Mouse (Mus musculus): ENCODE measurements around the gene Mertk. TPM values are rescaled to one million over a fixed set of nuclear protein-coding genes. Genes with fewer than 3 reads are reported as not detected.
A peak's percentile ranks its signal among the peaks of the same experiment; 100 is the strongest.
"Not testable (repeated sequence)": the region's sequence is repeated elsewhere in the genome, so short reads cannot be mapped to it uniquely, and the experiment has no call there.

Mertk gene
- 9.3 and 12.2 TPM in 2 replicates for polyA plus RNA-seq (2016; fragmentation: Nextera tagmentation; extraction: Ambion mirVana)

- H3K4me3 ChIP-seq, result peak within 1 kb of the TSS; percentile 78
These were observed at the start of gene Mertk for GRCm38 (mm10) chr2:128698693-128699181. Gene Mertk (plus strand): TSS chr2:128698956.

GRCm38 (mm10) chr2:128680661-128681060 lies 18.1 kb upstream of the Mertk start:
- H3K27ac ChIP-seq (replicated peaks), result no peak overlapping the region
- H3K4me3 ChIP-seq, result no peak overlapping the region
- WGBS, result 71% methylated on average over 4 of the region's 4 CpGs
- H3K4me1 ChIP-seq, result peaks cover 3% of the 10 kb centered on the region
- H3K9me3 ChIP-seq, result no peaks in the 10 kb centered on the region
- peaks cover 100% of the 10 kb centered on the region for H3K36me3 ChIP-seq (replicated peaks)
- DNase-seq (ENCODE audit: low spot score), result no peak
- no peaks in the 10 kb centered on the region for H3K27me3 ChIP-seq (replicated peaks; ENCODE audit: low read depth, poor library complexity, severe bottlenecking)

More at GRCm38 (mm10) chr2:128698693-128699181, at the start of gene Mertk:
- Histone ChIP-seq H3K36me3 (replicated peaks) (peaks cover 22% of the 10 kb centered on the region), H3K27me3 (replicated peaks; ENCODE audit: low read depth, poor library complexity, severe bottlenecking) (no peaks in the 10 kb centered on the region), H3K4me1 (peaks cover 33% of the 10 kb centered on the region), H3K9me3 (no peaks in the 10 kb centered on the region), H3K27ac (replicated peaks) (peak within 1 kb of the TSS; percentile 91)
- under 1% methylated on average over 30 of the region's 30 CpGs for WGBS
- DNase-seq (ENCODE audit: low spot score), result peak; percentile 95

GRCm38 (mm10) chr2:128686921-128687557 lies 11.7 kb upstream of the Mertk start, which contains the start of gene Anapc1:
Gene Anapc1 (minus strand): TSS chr2:128687391.
- no peaks in the 10 kb centered on the region for H3K27me3 ChIP-seq (replicated peaks; ENCODE audit: low read depth, poor library complexity, severe bottlenecking)
- peaks cover 17% of the 10 kb centered on the region for H3K4me1 ChIP-seq
- no peaks in the 10 kb centered on the region for H3K9me3 ChIP-seq
- H3K27ac ChIP-seq (replicated peaks), result peak within 1 kb of the TSS; percentile 98
- peaks cover 38% of the 10 kb centered on the region for H3K36me3 ChIP-seq (replicated peaks)
- DNase-seq (ENCODE audit: low spot score), result peak; percentile 92
- WGBS, result under 1% methylated on average over 58 of the region's 58 CpGs
- H3K4me3 ChIP-seq, result peak within 1 kb of the TSS; percentile 96

GRCm38 (mm10) chr2:128687558-128688120 lies 11.1 kb upstream of the Mertk start:
- H3K27ac ChIP-seq (replicated peaks), result peak overlapping the region; percentile 98
- H3K27me3 ChIP-seq (replicated peaks; ENCODE audit: low read depth, poor library complexity, severe bottlenecking), result no peaks in the 10 kb centered on the region
- 46% methylated on average over 10 of the region's 10 CpGs for WGBS
- peaks cover 32% of the 10 kb centered on the region for H3K36me3 ChIP-seq (replicated peaks)
- peak overlapping the region; percentile 96 for H3K4me3 ChIP-seq
- no peaks in the 10 kb centered on the region for H3K9me3 ChIP-seq
- H3K4me1 ChIP-seq, result peaks cover 20% of the 10 kb centered on the region
- DNase-seq (ENCODE audit: low spot score), result no peak

- no peak overlapping the region for H3K27ac ChIP-seq (replicated peaks)
- no peak overlapping the region for H3K4me3 ChIP-seq
- peaks cover 8% of the 10 kb centered on the region for H3K4me1 ChIP-seq
- H3K27me3 ChIP-seq (replicated peaks; ENCODE audit: low read depth, poor library complexity, severe bottlenecking), result no peaks in the 10 kb centered on the region
- peak; percentile 40 for DNase-seq (ENCODE audit: low spot score)
- no peaks in the 10 kb centered on the region for H3K9me3 ChIP-seq
- 71% methylated on average over 14 of the region's 14 CpGs for WGBS
- no peaks in the 10 kb centered on the region for H3K36me3 ChIP-seq (replicated peaks)
These were observed 6.4 kb upstream of the Mertk start for GRCm38 (mm10) chr2:128692336-128692735.

GRCm38 (mm10) chr2:128692771-128693170 lies 6.0 kb upstream of the Mertk start:
- no peaks in the 10 kb centered on the region for H3K9me3 ChIP-seq
- H3K4me1 ChIP-seq, result peaks cover 11% of the 10 kb centered on the region
- H3K27me3 ChIP-seq (replicated peaks; ENCODE audit: low read depth, poor library complexity, severe bottlenecking), result no peaks in the 10 kb centered on the region
- no peaks in the 10 kb centered on the region for H3K36me3 ChIP-seq (replicated peaks)
- no peak overlapping the region for H3K4me3 ChIP-seq
- no peak overlapping the region for H3K27ac ChIP-seq (replicated peaks)
- DNase-seq (ENCODE audit: low spot score), result no peak
- WGBS, result 88% methylated on average over 10 of the region's 10 CpGs

- no peak for DNase-seq (ENCODE audit: low spot score)
- 75% methylated on average over 4 of the region's 4 CpGs for whole genome bisulfite sequencing
- no peak overlapping the region for H3K27ac ChIP-seq (replicated peaks)
These were observed 5.5 kb upstream of the Mertk start for GRCm38 (mm10) chr2:128693236-128693635.

GRCm38 (mm10) chr2:128693828-128694227 lies 4.9 kb upstream of the Mertk start:
- peaks cover 17% of the 10 kb centered on the region for H3K4me1 ChIP-seq
- H3K36me3 ChIP-seq (replicated peaks); DNase-seq (ENCODE audit: low spot score); H3K27ac ChIP-seq (replicated peaks); H3K4me3 ChIP-seq; H3K27me3 ChIP-seq (replicated peaks; ENCODE audit: low read depth, poor library complexity, severe bottlenecking); H3K9me3 ChIP-seq: not testable (repeated sequence)
- WGBS, result 81% methylated on average over 3 of the region's 3 CpGs

More at GRCm38 (mm10) chr2:128693236-128693635, 5.5 kb upstream of the Mertk start:
- no peaks in the 10 kb centered on the region for H3K27me3 ChIP-seq (replicated peaks; ENCODE audit: low read depth, poor library complexity, severe bottlenecking)
- H3K9me3 ChIP-seq, result no peaks in the 10 kb centered on the region
- H3K4me1 ChIP-seq, result peaks cover 11% of the 10 kb centered on the region; the same call in 1 of the 2 replicates
- H3K36me3 ChIP-seq (replicated peaks), result no peaks in the 10 kb centered on the region
- H3K4me3 ChIP-seq, result no peak overlapping the region

GRCm38 (mm10) chr2:128694548-128694947 lies 4.2 kb upstream of the Mertk start:
- no peak for DNase-seq (ENCODE audit: low spot score)
- H3K9me3 ChIP-seq, result no peaks in the 10 kb centered on the region

GRCm38 (mm10) chr2:128696426-128696825 lies 2.3 kb upstream of the Mertk start:
- DNase-seq (ENCODE audit: low spot score), result no peak

More at GRCm38 (mm10) chr2:128694548-128694947, 4.2 kb upstream of the Mertk start:
- peaks cover 20% of the 10 kb centered on the region for H3K4me1 ChIP-seq
- no peak overlapping the region for H3K27ac ChIP-seq (replicated peaks)
- no peak overlapping the region for H3K4me3 ChIP-seq
- no peaks in the 10 kb centered on the region for H3K27me3 ChIP-seq (replicated peaks; ENCODE audit: low read depth, poor library complexity, severe bottlenecking)
- H3K36me3 ChIP-seq (replicated peaks), result no peaks in the 10 kb centered on the region

GRCm38 (mm10) chr2:128697047-128697446 lies 1.7 kb upstream of the Mertk start:
- H3K9me3 ChIP-seq, result no peaks in the 10 kb centered on the region
- DNase-seq (ENCODE audit: low spot score), result no peak
- peaks cover 30% of the 10 kb centered on the region for H3K4me1 ChIP-seq
- H3K4me3 ChIP-seq, result no peak overlapping the region
- no peaks in the 10 kb centered on the region for H3K27me3 ChIP-seq (replicated peaks; ENCODE audit: low read depth, poor library complexity, severe bottlenecking)
- H3K27ac ChIP-seq (replicated peaks), result no peak overlapping the region
- H3K36me3 ChIP-seq (replicated peaks), result peaks cover 8% of the 10 kb centered on the region
- 96% methylated on average over 1 of the region's 1 CpGs for WGBS

More at GRCm38 (mm10) chr2:128696426-128696825, 2.3 kb upstream of the Mertk start:
- H3K27me3 ChIP-seq (replicated peaks; ENCODE audit: low read depth, poor library complexity, severe bottlenecking), result no peaks in the 10 kb centered on the region
- WGBS, result 74% methylated on average over 3 of the region's 3 CpGs
- H3K27ac ChIP-seq (replicated peaks), result no peak overlapping the region
- no peaks in the 10 kb centered on the region for H3K9me3 ChIP-seq
- no peak overlapping the region for H3K4me3 ChIP-seq
- peaks cover 30% of the 10 kb centered on the region for H3K4me1 ChIP-seq
- 0 out of 2 replicates have a peak, but pooled peaks cover 2% of the 10 kb centered on the region for H3K36me3 ChIP-seq (replicated peaks)

- H3K36me3 ChIP-seq (replicated peaks), result peaks cover 10% of the 10 kb centered on the region
- 60% methylated on average over 5 of the region's 5 CpGs for WGBS
- H3K4me3 ChIP-seq, result peak overlapping the region; percentile 78; the same call in 1 of the 2 replicates
- peaks cover 30% of the 10 kb centered on the region for H3K4me1 ChIP-seq
- no peaks in the 10 kb centered on the region for H3K27me3 ChIP-seq (replicated peaks; ENCODE audit: low read depth, poor library complexity, severe bottlenecking)
- H3K27ac ChIP-seq (replicated peaks), result peak overlapping the region; percentile 91; the same call in 1 of the 2 replicates
- no peak for DNase-seq (ENCODE audit: low spot score)
- no peaks in the 10 kb centered on the region for H3K9me3 ChIP-seq
These were observed 1.2 kb upstream of the Mertk start for GRCm38 (mm10) chr2:128697566-128697965.
